Mouse (Mus musculus) G1E (cell line): Measurements from ENCODE around the gene Wipf3. TPM values are rescaled to one million over a fixed set of nuclear protein-coding genes. Genes with fewer than 3 reads are reported as not detected.

Source experiments
- ATAC-seq: 2 replicates; pipeline ENCODE4 v1.8.0; 2016; ENCODE audit warnings: mild to moderate bottlenecking; ENCODE audit not compliant: insufficient number of reproducible peaks, poor library complexity, low FRiP score, severe bottlenecking; ENCODE audit errors: extremely low read depth
- DNase-seq: peaks from one replicate; pipeline ENCODE4 v3.0.0; 2012; ENCODE audit warnings: low spot score
- H3K27me3 ChIP-seq: 2 replicates; pipeline ENCODE4 v1.6.1; 2012; ENCODE audit warnings: mild to moderate bottlenecking, low read length, inconsistent platforms; ENCODE audit not compliant: insufficient read depth
- H3K36me3 ChIP-seq: replicated peaks from 2 replicates; pipeline ENCODE3; 2012; ENCODE audit warnings: mild to moderate bottlenecking, inconsistent platforms
- H3K4me1 ChIP-seq: 2 replicates; pipeline ENCODE4 v1.6.1; 2012; ENCODE audit warnings: low read depth, low read length, inconsistent platforms, mixed read lengths; ENCODE audit not compliant: insufficient read depth
- H3K4me3 ChIP-seq: 2 replicates; pipeline ENCODE4 v1.5.1; 2012; ENCODE audit warnings: low read depth, mild to moderate bottlenecking, inconsistent platforms, low read length, moderate library complexity, mixed read lengths
- H3K9me3 ChIP-seq: replicated peaks from 2 replicates; pipeline ENCODE4 v1.6.1; 2012; ENCODE audit warnings: inconsistent platforms
- CTCF ChIP-seq: IDR thresholded peaks from 2 replicates; pipeline ENCODE4 v1.5.1; 2012; ENCODE audit warnings: low read depth, low read length, inconsistent platforms, mixed read lengths
- GATA1 ChIP-seq: IDR thresholded peaks from 2 replicates; pipeline ENCODE4 v1.6.1; 2012; ENCODE audit warnings: borderline replicate concordance, low read length, inconsistent platforms, mixed read lengths
- GATA2 ChIP-seq: IDR thresholded peaks from 2 replicates; pipeline ENCODE4 v1.6.1; 2012; ENCODE audit warnings: low read depth, low read length, inconsistent platforms, borderline replicate concordance
- POLR2AphosphoS5 ChIP-seq: IDR thresholded peaks from 2 replicates; pipeline ENCODE4 v1.6.1; 2012; ENCODE audit warnings: low read depth, low read length, inconsistent platforms; ENCODE audit not compliant: insufficient replicate concordance
- TAL1 ChIP-seq: conservative IDR thresholded peaks from 2 replicates; pipeline ENCODE4 v1.6.1; 2012; ENCODE audit warnings: low read depth, low read length, inconsistent platforms, mixed read lengths
- polyA plus RNA-seq: library from polyadenylated mRNA; stranded (reverse); fragments of >175 nt; gene quantifications from 2 replicates; pipeline ENCODE4 v1.2.3, GENCODE M21; 2012
- total RNA-seq, 2 experiments: library from RNA; stranded (forward) in 1 of 2; stranded (reverse) in 1 of 2; fragments of 200-1000 nt in 1 of 2; fragments of >200 nt in 1 of 2; fragmentation: Nextera tagmentation in 1 of 2; gene quantifications; 2 replicates each; pipeline ENCODE4 v1.2.3; 2014 to 2017

Wipf3 gene
- total and polyA plus RNA-seq, 3 experiments, result 0.11 TPM; not detected in 2

- TF ChIP-seq GATA1, result no peak
- TF ChIP-seq POLR2AphosphoS5, result no peak
- no peak for TF ChIP-seq TAL1
- TF ChIP-seq GATA2, result no peak
- no peak for TF ChIP-seq CTCF
- H3K27me3 ChIP-seq, result peaks cover 3% of the 10 kb centered on the region; the same call in 1 of the 2 replicates
- no peak overlapping the region for H3K4me3 ChIP-seq
- H3K9me3 ChIP-seq, result no peaks in the 10 kb centered on the region
- ATAC-seq, result no peak
- H3K4me1 ChIP-seq, result no peaks in the 10 kb centered on the region
- H3K36me3 ChIP-seq, result no peaks in the 10 kb centered on the region
- no peak for DNase-seq
Observed at GRCm38 (mm10) chr6:54518758-54519157, 89.4 kb downstream of the Wipf3 start.

GRCm38 (mm10) chr6:54528666-54529065 is 99.3 kb downstream of the Wipf3 start:
- no peak overlapping the region for H3K4me3 ChIP-seq

GRCm38 (mm10) chr6:54530182-54530581 is 100.8 kb downstream of the Wipf3 start:
- ATAC-seq (no peak), DNase-seq (no peak)
- no peak overlapping the region for H3K4me3 ChIP-seq
- H3K9me3 ChIP-seq, result no peaks in the 10 kb centered on the region
- TF ChIP-seq POLR2AphosphoS5 (no peak), GATA1 (no peak), TAL1 (no peak), CTCF (no peak), GATA2 (no peak)
- H3K36me3 ChIP-seq, result no peaks in the 10 kb centered on the region
- no peaks in the 10 kb centered on the region for H3K27me3 ChIP-seq
- no peaks in the 10 kb centered on the region for H3K4me1 ChIP-seq

More at GRCm38 (mm10) chr6:54528666-54529065, 99.3 kb downstream of the Wipf3 start:
- no peaks in the 10 kb centered on the region for H3K4me1 ChIP-seq
- DNase-seq (no peak), ATAC-seq (no peak)
- no peaks in the 10 kb centered on the region for H3K27me3 ChIP-seq
- H3K9me3 ChIP-seq, result no peaks in the 10 kb centered on the region
- TF ChIP-seq TAL1 (no peak), POLR2AphosphoS5 (no peak), GATA2 (no peak)
- H3K36me3 ChIP-seq, result no peaks in the 10 kb centered on the region

- Histone ChIP-seq H3K27me3 (no peaks in the 10 kb centered on the region), H3K4me3 (no peak overlapping the region), H3K9me3 (no peaks in the 10 kb centered on the region), H3K36me3 (no peaks in the 10 kb centered on the region), H3K4me1 (no peaks in the 10 kb centered on the region)
- no peak for TF ChIP-seq CTCF
- no peak for TF ChIP-seq GATA2
- TF ChIP-seq TAL1, result no peak
- no peak for TF ChIP-seq GATA1
- no peak for TF ChIP-seq POLR2AphosphoS5
- DNase-seq (no peak), ATAC-seq (no peak)
Observed at GRCm38 (mm10) chr6:54531048-54531481, 101.7 kb downstream of the Wipf3 start.

GRCm38 (mm10) chr6:54535485-54535884 is 106.1 kb downstream of the Wipf3 start:
- ATAC-seq, result no peak
- no peaks in the 10 kb centered on the region for H3K36me3 ChIP-seq
- H3K4me3 ChIP-seq, result no peak overlapping the region
- TF ChIP-seq GATA2, result no peak
- no peak for TF ChIP-seq GATA1
- TF ChIP-seq CTCF, result no peak
- TF ChIP-seq TAL1, result no peak
- TF ChIP-seq POLR2AphosphoS5, result no peak
- H3K27me3 ChIP-seq, result peaks cover 3% of the 10 kb centered on the region; the same call in 1 of the 2 replicates
- no peak for DNase-seq
- H3K9me3 ChIP-seq, result no peaks in the 10 kb centered on the region
- H3K4me1 ChIP-seq, result no peaks in the 10 kb centered on the region

GRCm38 (mm10) chr6:54537053-54537452 is 107.7 kb downstream of the Wipf3 start:
- peaks cover 3% of the 10 kb centered on the region; the same call in 1 of the 2 replicates for H3K27me3 ChIP-seq
- ATAC-seq (no peak), DNase-seq (no peak)
- no peaks in the 10 kb centered on the region for H3K36me3 ChIP-seq
- no peak overlapping the region for H3K4me3 ChIP-seq
- H3K4me1 ChIP-seq, result no peaks in the 10 kb centered on the region
- TF ChIP-seq GATA2 (no peak), CTCF (no peak), POLR2AphosphoS5 (no peak), TAL1 (no peak), GATA1 (no peak)
- H3K9me3 ChIP-seq, result no peaks in the 10 kb centered on the region

GRCm38 (mm10) chr6:54538773-54539173 is 109.4 kb downstream of the Wipf3 start:
- Histone ChIP-seq H3K36me3 (no peaks in the 10 kb centered on the region), H3K27me3 (peaks cover 3% of the 10 kb centered on the region; the same call in 1 of the 2 replicates), H3K9me3 (no peaks in the 10 kb centered on the region), H3K4me1 (no peaks in the 10 kb centered on the region), H3K4me3 (no peak overlapping the region)
- no peak for TF ChIP-seq CTCF
- no peak for TF ChIP-seq GATA2
- no peak for TF ChIP-seq GATA1
- TF ChIP-seq TAL1, result no peak
- no peak for TF ChIP-seq POLR2AphosphoS5
- ATAC-seq (no peak), DNase-seq (no peak)
